Mouse (Mus musculus) erythroblast, embryonic 14.5 days (primary cell): ENCODE results near the gene Map7. TPM values are rescaled to one million over a fixed set of nuclear protein-coding genes. Genes with fewer than 3 reads are reported as not detected.

Experiments used
- H3K27me3 ChIP-seq: 2 replicates; pipeline ENCODE4 v1.6.1; 2012; ENCODE audit warnings: inconsistent platforms; ENCODE audit not compliant: control insufficient read depth
- H3K36me3 ChIP-seq: 2 replicates; pipeline ENCODE4 v1.6.1; 2012; ENCODE audit warnings: mild to moderate bottlenecking, inconsistent platforms; ENCODE audit not compliant: control insufficient read depth
- H3K4me1 ChIP-seq: 2 replicates; pipeline ENCODE4 v1.6.1; 2012; ENCODE audit warnings: inconsistent platforms; ENCODE audit not compliant: control insufficient read depth
- H3K4me3 ChIP-seq: replicated peaks from 2 replicates; pipeline ENCODE3; 2012; ENCODE audit warnings: moderate library complexity, mild to moderate bottlenecking, inconsistent platforms
- H3K9me3 ChIP-seq: 2 replicates; pipeline ENCODE4 v1.6.1; 2012; ENCODE audit warnings: low read length, inconsistent platforms, mixed read lengths; ENCODE audit not compliant: control insufficient read depth
- GATA1 ChIP-seq: IDR thresholded peaks from 2 replicates; pipeline ENCODE4 v1.6.1; 2012; ENCODE audit warnings: low read length, inconsistent platforms, mixed read lengths
- TAL1 ChIP-seq: IDR thresholded peaks from 3 replicates; pipeline ENCODE4 v1.6.1; 2012; ENCODE audit warnings: low read length, inconsistent platforms, mixed read lengths
- polyA plus RNA-seq: library from polyadenylated mRNA; stranded (reverse); fragments of >175 nt; gene quantifications from 2 replicates; pipeline ENCODE4 v1.2.3, GENCODE M21; 2012

The Map7 gene
- polyA plus RNA-seq, 1 experiment: 0.11 TPM

DNA sequence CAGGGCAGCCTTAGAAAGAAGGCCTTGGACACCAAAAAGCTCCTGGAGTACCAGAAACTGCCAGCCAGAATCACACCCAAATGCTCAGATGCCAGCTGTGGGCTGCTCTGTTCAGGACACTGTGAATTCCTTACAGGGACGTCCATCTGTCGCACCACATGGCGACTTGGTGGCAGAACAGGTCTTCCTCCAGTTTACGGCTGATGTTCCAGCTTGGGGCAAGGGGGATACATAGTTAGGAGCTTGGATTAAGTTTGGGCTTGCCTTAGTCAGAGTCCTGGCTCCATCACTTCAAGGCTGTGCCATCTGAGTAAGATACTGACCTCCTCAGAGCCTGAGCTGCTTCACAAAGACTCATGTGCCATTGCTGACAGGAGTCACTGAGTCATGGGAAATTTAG is 26.3 kb upstream of the Map7 start:
- H3K4me3 ChIP-seq: no peak overlapping the region
- no peaks in the 10 kb centered on the region; the same call in 1 of the 2 replicates for H3K9me3 ChIP-seq
- no peaks in the 10 kb centered on the region for H3K27me3 ChIP-seq
- no peak for TF ChIP-seq GATA1
- TF ChIP-seq TAL1: no peak
- H3K36me3 ChIP-seq: peaks cover 3% of the 10 kb centered on the region; the same call in 1 of the 2 replicates
- no peaks in the 10 kb centered on the region; the same call in 1 of the 2 replicates for H3K4me1 ChIP-seq

- H3K4me1 ChIP-seq: no peaks in the 10 kb centered on the region; the same call in 1 of the 2 replicates
Measured at GRCm38 (mm10) chr10:20123401-20123800, 24.9 kb upstream of the Map7 start.

DNA sequence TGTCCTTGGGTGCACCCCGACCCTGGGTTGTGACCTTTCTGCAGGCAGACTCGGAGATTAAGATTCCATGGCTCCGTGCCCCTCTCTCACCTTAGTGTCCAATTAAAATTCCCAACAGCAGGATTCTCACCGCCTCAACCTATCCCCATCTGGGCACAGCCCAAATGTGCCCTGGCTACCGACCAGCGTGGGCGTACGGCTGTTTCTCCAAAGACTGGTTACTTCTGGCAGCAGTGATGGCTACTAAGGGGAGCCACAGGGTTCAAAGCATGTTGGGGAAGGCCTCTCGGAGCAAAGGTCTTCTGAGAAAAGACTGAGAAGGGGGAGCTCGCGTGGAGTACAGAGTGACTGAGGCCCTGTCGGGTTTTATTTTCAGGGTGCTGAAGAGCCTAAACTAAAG is 23.7 kb upstream of the Map7 start:
- Histone ChIP-seq H3K4me1 (no peaks in the 10 kb centered on the region; the same call in 1 of the 2 replicates), H3K9me3 (no peaks in the 10 kb centered on the region; the same call in 1 of the 2 replicates), H3K27me3 (no peaks in the 10 kb centered on the region), H3K36me3 (peaks cover 3% of the 10 kb centered on the region; the same call in 1 of the 2 replicates), H3K4me3 (no peak overlapping the region)
- TF ChIP-seq TAL1 (no peak), GATA1 (no peak)

More at GRCm38 (mm10) chr10:20123401-20123800, 24.9 kb upstream of the Map7 start:
- no peaks in the 10 kb centered on the region for H3K27me3 ChIP-seq
- H3K36me3 ChIP-seq: peaks cover 3% of the 10 kb centered on the region; the same call in 1 of the 2 replicates
- TF ChIP-seq GATA1: no peak
- TF ChIP-seq TAL1: no peak
- H3K4me3 ChIP-seq: no peak overlapping the region
- H3K9me3 ChIP-seq: no peaks in the 10 kb centered on the region; the same call in 1 of the 2 replicates

DNA sequence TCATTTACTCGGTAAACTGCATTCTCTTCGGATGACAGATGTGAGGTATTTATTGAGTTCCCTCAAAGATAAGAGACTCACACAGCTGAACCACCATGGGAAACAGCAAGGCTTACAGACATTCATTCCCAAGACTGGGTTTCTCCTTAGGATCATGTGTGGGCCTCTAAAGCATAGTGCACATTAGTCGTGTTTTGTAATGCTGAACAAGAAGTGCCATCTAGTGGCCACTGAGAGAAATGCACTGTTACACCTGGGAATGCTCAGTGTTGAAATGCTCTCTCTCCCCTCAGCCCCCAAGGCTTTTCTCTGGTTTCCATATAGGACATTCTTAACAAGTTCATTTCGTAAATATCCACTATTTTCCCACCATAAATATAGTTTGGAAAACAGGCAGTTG is 23.0 kb upstream of the Map7 start:
- no peak for TF ChIP-seq TAL1
- no peak for TF ChIP-seq GATA1
- H3K4me3 ChIP-seq: no peak overlapping the region

GRCm38 (mm10) chr10:20132933-20133652 is 15.2 kb upstream of the Map7 start:
- H3K4me1 ChIP-seq: peaks cover 19% of the 10 kb centered on the region
- H3K9me3 ChIP-seq: no peaks in the 10 kb centered on the region
- no peaks in the 10 kb centered on the region for H3K36me3 ChIP-seq
- no peaks in the 10 kb centered on the region for H3K27me3 ChIP-seq
- no peak overlapping the region for H3K4me3 ChIP-seq
- TF ChIP-seq TAL1 (no peak), GATA1 (no peak)

More for the DNA sequence above, 23.0 kb upstream of the Map7 start:
- Histone ChIP-seq H3K27me3 (no peaks in the 10 kb centered on the region), H3K9me3 (no peaks in the 10 kb centered on the region; the same call in 1 of the 2 replicates), H3K4me1 (no peaks in the 10 kb centered on the region; the same call in 1 of the 2 replicates), H3K36me3 (peaks cover 3% of the 10 kb centered on the region; the same call in 1 of the 2 replicates)

GRCm38 (mm10) chr10:20135350-20136058 is 12.8 kb upstream of the Map7 start:
- Histone ChIP-seq H3K4me1 (peaks cover 19% of the 10 kb centered on the region), H3K4me3 (no peak overlapping the region), H3K9me3 (no peaks in the 10 kb centered on the region), H3K27me3 (no peaks in the 10 kb centered on the region), H3K36me3 (peaks cover 5% of the 10 kb centered on the region; the same call in 1 of the 2 replicates)
- no peak for TF ChIP-seq TAL1
- TF ChIP-seq GATA1: no peak

- Histone ChIP-seq H3K4me1 (peaks cover 19% of the 10 kb centered on the region), H3K27me3 (no peaks in the 10 kb centered on the region), H3K9me3 (no peaks in the 10 kb centered on the region), H3K36me3 (peaks cover 5% of the 10 kb centered on the region; the same call in 1 of the 2 replicates), H3K4me3 (no peak overlapping the region)
- TF ChIP-seq TAL1 (no peak), GATA1 (no peak)
Measured at GRCm38 (mm10) chr10:20136505-20136904, 11.8 kb upstream of the Map7 start.

DNA sequence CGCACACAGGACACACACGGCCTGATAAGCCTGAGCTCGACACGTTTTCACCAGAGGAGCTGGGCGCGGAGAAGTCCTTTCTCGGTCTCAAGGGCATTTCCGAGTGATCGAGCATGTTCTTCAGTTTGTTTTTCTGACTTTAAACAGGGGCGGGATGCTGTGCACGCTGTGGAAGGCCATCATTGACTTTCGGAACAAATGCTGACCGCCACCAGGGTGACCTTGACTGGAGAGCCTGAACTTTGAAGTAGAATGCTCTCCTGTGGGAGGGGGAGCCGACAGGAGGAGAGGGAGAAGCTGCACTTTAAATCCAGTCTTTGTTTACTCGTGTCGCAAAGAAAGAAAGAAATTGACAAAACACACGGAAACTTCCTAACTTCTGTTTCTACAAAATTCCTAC is 6.9 kb upstream of the Map7 start:
- H3K9me3 ChIP-seq: no peaks in the 10 kb centered on the region
- H3K4me3 ChIP-seq: no peak overlapping the region
- TF ChIP-seq GATA1 (no peak), TAL1 (no peak)
- peaks cover 5% of the 10 kb centered on the region; the same call in 1 of the 2 replicates for H3K36me3 ChIP-seq
- no peaks in the 10 kb centered on the region for H3K27me3 ChIP-seq
- H3K4me1 ChIP-seq: peaks cover 8% of the 10 kb centered on the region

DNA sequence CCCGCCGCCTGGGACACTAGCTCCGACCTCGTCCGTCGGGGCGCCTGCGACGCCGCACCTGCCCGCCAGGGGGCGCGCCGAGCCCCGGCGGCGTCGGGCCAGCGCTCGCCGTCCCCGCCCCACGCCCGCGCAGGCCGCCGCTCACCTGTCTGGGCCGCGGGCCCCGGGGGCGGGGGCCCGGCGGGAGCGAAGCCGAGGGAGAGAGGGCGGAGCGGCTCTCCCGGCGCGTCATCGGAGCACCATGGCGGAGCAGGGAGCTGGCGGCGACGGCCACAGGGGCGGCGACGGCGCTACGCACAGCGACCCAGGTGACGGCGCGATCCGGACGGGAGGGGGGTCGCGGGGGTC is 476 bp downstream of the Map7 start:
- no peaks in the 10 kb centered on the region for H3K36me3 ChIP-seq
- TF ChIP-seq TAL1 (no peak), GATA1 (no peak)
- H3K4me1 ChIP-seq: peaks cover 24% of the 10 kb centered on the region
- peaks cover 34% of the 10 kb centered on the region for H3K27me3 ChIP-seq
- H3K4me3 ChIP-seq: peak overlapping the region; percentile 68
- no peaks in the 10 kb centered on the region for H3K9me3 ChIP-seq
